8 mouse cellular contexts compared by ENCODE assay signal in the genomic region with DNA sequence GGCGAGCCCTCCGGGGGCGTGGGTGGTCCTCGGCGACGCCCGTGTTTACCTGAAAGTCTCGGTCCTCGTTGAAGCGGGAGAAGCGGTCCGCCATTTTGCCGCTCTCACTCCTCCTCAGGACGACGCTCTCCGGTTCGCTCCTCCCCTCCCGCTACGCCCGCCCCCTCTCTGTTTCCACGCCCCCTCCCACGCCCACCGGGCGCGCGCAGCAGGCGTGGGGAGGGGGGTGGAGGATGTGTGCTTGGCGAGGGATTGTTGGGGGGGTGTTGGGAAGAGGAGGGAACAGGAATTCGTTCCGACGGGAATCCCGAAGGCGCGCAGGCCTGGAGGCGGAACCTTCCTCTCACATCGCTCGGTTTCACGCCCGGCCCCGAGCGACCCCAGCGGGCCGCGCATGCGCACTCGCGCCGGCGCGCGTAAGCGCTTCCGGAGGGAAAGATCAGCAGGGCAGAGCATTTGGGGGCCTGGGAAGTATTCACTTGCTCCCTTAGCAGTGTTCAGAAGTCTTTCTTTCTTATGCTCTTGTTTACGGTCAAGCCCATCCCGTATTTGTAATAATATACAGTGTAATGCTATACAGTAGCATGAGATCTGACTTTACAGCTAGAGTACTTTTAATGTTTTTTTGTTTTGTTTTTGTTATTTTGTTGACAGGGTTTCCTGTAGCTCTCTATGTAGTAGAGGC. TPM values are rescaled to one million over a fixed set of nuclear protein-coding genes. Genes with fewer than 3 reads are reported as not detected.
DNase-seq lines count a peak whose midpoint lies in the region; ATAC-seq lines count a peak whose summit lies in the region.

A gene (minus strand): TSS at position 362 of the 685 bp plus-strand sequence.

- H3K27ac ChIP-seq in hindbrain, embryonic 16.5 days (ENCODE audit: low read depth, low read length): peak within 1 kb of the TSS; percentile 98
- H3K27ac ChIP-seq in macrophage: peak within 1 kb of the TSS; percentile 37; the same call in 1 of the 2 replicates

- H3K4me1 ChIP-seq in hindbrain, embryonic 16.5 days (ENCODE audit: control insufficient read depth, insufficient read depth, low read depth, low read length): peaks cover 19% of the 10 kb centered on the region

- no peaks in the 10 kb centered on the region for H3K9me3 ChIP-seq in hindbrain, embryonic 16.5 days (ENCODE audit: control insufficient read depth, low read length)

- no peaks in the 10 kb centered on the region for H3K27me3 ChIP-seq in hindbrain, embryonic 16.5 days (replicated peaks; ENCODE audit: control insufficient read depth, insufficient read depth, low read length)

- peak; percentile 100 for DNase-seq in WW6 (ENCODE audit: low read depth, low spot score)
- DNase-seq in cerebellum, postnatal 4 days (ENCODE audit: low spot score in 2 of 2): peak; percentile 90 to 94
- peak; percentile 95 for DNase-seq in gastrocnemius, adult 18-20 months (ENCODE audit: low spot score)
- DNase-seq in left cerebral cortex, adult 18-20 months (ENCODE audit: low spot score in 2 of 2): peak; percentile 90 to 91
- DNase-seq in right cerebral cortex, adult 18-20 months: peak; percentile 96
- peak; percentile 78 for DNase-seq in urinary bladder, postnatal 10 days (ENCODE audit: low spot score)

- no peaks in the 10 kb centered on the region for H3K36me3 ChIP-seq in hindbrain, embryonic 16.5 days (ENCODE audit: control insufficient read depth, insufficient read depth, low read length)
- no peaks in the 10 kb centered on the region for H3K36me3 ChIP-seq in macrophage (ENCODE audit: inconsistent target)

- H3K9ac ChIP-seq in hindbrain, embryonic 16.5 days (ENCODE audit: low read depth, low read length): peak within 1 kb of the TSS; percentile 99

- under 1% methylated on average over 41 of the region's 55 CpGs for WGBS in hindbrain, embryonic 16.5 days
- WGBS in macrophage (ENCODE audit: missing documents): 1% methylated on average over 50 of the region's 55 CpGs

- peak within 1 kb of the TSS; percentile 87 for H3K4me2 ChIP-seq in hindbrain, embryonic 16.5 days (ENCODE audit: low read length)

- H3K79me2 ChIP-seq in macrophage (ENCODE audit: inconsistent target): peaks cover 46% of the 10 kb centered on the region

- peak; percentile 98 for ATAC-seq in hindbrain, embryonic 16.5 days

- peak within 1 kb of the TSS; percentile 99 for H3K4me3 ChIP-seq in hindbrain, embryonic 16.5 days (ENCODE audit: low read length)
- H3K4me3 ChIP-seq in macrophage (ENCODE audit: inconsistent target): peak within 1 kb of the TSS; percentile 71

RNA-seq across cellular contexts. Expression of the gene that starts here (rescaled TPM):
- 10 to 100 TPM; 26.1 to 27.1 TPM for total RNA-seq in gastrocnemius, adult 18-20 months (2021)
- polyA plus RNA-seq in hindbrain, embryonic 16.5 days (2015; fragmentation: Nextera tagmentation; extraction: Ambion mirVana): 52.9 and 60.5 TPM in 2 replicates
- total RNA-seq in left cerebral cortex, adult 18-20 months (2021): 10 to 100 TPM; 50.8 to 52.0 TPM
- total RNA-seq in macrophage (2018; cell fraction: chromatin; rRNA removed): 100 to 1,000 TPM in 20 of 26 experiments, 10 to 100 TPM in 6; 74.3 to 184 (median 128) TPM
- total RNA-seq in macrophage (2018; cell fraction: cytosol; rRNA removed): 10 to 100 TPM; 13.1 to 27.5 (median 21.1) TPM
- total RNA-seq in macrophage (2018; cell fraction: nucleus; rRNA removed): 10 to 100 TPM; 31.1 to 92.0 (median 53.1) TPM
- 14.4 to 21.0 TPM (median 17.4 TPM) in 3 replicates for polyA plus RNA-seq in macrophage (2018)

Comparison
In these comparisons a context has a peak if more than half of its experiments do, and no peak if none do; other contexts are left out.
1. Peak in every context shown above with its lines: DNase-seq, ATAC-seq, H3K4me3 ChIP-seq and H3K27ac ChIP-seq.